Mouse (Mus musculus) central nervous system, embryonic 11.5 days (tissue): Measurements from ENCODE around the gene Zfp84. TPM values are rescaled to one million over a fixed set of nuclear protein-coding genes. Genes with fewer than 3 reads are reported as not detected.

ENCODE experiments used
- polyA plus RNA-seq: library from polyadenylated mRNA; depleted of rRNA; stranded (reverse); fragments of >200 nt; gene quantifications from 2 replicates; pipeline ENCODE4 v1.2.3, GENCODE M21; 2012; rRNA removed

Gene Zfp84
- 10.6 and 12.1 TPM in 2 replicates for polyA plus RNA-seq

DNA sequence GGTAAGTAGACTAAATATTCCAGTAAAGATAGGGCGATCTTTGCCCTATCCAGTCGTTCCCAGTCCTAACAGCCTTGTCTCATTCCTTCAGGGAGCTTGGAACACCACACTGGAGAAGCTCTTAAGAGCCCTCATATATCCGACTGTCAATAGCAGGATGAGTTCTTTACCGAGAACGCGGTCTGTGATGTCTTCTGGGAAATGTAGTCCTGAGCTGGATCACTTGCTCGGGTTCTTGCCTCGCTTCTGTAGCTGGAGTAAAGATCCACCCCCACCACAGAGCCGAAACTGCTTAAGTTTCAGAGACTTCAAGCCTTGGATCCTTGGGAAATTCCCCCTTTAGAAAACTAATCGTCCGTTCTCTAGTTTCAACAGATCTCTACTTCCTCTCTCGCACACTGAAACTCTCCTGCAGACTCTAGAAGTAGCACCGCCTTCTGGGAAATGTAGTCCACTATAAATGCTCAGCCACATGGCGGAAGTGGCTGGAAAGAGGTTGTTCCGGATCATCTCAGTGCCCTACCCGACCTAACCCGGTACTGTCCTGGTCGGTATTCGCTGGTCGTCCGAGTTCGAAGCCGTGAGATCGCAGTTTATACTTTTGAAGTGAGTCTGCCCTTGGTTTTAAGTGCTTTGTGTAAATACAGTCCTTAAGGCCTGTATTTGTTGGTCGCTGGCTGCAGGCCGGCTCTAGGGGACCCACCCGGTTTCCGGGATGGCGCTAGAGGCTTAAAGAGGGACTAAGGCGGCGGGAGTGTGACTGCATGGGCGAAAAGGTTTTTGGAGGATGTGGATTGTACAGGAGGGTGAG, at the start of gene Zfp84:
TSS of gene Zfp84 (plus strand) at position 463 of the 811 bp plus-strand sequence.

DNA sequence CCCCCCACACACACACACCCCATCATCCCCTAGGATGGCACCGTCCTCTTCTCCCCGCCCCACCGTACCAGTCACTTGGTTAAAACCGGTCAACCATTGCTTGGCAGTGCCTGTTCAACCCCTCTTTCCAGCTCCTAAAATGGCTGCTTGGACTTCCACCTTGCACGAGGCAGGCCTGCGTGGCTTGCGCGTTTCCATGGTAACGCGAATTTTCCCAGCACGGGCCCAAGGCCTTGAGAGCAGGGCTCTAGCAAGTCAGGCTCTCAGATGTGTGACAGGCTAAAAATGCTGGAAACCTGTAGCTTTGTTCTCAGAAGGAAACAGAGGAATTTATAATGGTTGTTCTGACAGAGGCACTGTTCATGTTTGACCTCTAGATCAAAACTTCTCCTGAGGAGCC, 41.5 kb upstream of the Zfp84 start, which contains the start of gene Catsperg2:
TSS of gene Catsperg2 (minus strand) at position 173 of the 400 bp plus-strand sequence.

DNA sequence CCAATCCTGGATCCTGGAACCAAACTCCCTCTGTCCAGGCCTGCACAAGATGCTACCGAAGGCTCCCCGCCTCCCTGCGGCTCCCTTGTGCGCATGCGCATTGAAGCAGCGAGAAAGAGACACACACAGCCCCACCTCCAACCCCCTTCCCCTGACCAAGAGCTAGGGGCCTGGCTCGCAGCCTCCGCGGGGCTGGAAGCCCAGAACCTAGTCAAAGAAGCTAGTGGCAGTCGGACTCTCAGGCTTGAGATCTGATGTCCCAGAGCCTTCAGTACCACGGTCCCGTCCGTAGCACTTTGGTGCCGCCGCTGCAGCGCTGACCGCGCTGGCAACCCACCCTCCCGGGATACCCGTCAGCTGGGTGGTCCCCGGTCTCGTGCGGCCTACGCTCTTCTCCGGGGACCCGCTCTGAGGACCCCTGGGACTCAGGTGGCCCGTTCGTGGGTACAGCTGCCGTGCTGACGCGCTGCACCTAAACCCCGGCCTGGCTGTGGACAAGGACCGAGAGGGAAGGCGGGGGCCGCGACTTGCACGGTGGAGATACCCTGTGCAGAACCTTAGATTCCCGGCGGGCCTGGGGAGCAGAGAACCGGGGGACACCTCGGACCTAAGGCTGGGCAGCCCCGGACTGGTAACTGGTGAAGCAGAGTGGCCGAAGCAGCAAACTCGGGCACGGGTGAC, 15.7 kb downstream of the Zfp84 start, which contains the start of gene Zfp30:
TSS of gene Zfp30 (plus strand) at position 128 of the 681 bp plus-strand sequence.

DNA sequence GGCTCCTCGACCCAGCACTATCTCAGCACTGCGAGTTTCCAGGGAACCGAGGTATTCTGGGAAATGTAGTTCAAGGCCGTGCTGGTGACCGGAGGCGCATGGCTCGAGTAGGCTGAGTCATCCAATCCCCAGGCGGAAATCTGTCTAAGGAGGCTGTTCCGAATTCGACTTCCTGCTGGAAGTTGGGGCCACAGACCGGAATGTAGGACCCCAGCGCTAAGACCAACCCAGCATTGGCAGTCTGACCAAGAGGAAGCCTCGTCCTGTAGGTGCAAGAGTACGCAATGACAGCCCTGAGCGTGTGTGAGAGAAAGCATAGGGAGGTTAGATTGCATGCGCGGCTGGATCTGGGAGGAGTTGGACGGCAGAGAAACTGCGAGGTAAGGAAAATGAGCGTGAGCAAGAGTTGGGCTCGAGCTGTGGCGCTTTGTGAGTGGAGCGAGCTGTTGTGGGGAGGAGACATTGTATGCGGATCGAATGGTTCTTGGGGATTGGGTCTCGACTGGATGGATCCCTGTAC, 47.6 kb downstream of the Zfp84 start, which contains the start of gene Zfp790:
TSS of gene Zfp790 (plus strand) at position 205 of the 520 bp plus-strand sequence.

Other genes starting within 250 kb of the Zfp84 start
- 21.1 and 23.0 TPM in 2 replicates for gene Sipa1l3, start 249.9 kb upstream of the Zfp84 start, polyA plus RNA-seq
- 0.02 and 0.10 TPM in 2 replicates for gene Catsperg2, start 41.5 kb upstream of the Zfp84 start, polyA plus RNA-seq
- gene Zfp30, start 15.4 kb downstream of the Zfp84 start, polyA plus RNA-seq, result 7.7 and 9.1 TPM in 2 replicates
- 12.5 and 13.4 TPM in 2 replicates for gene Zfp790, start 47.6 kb downstream of the Zfp84 start, polyA plus RNA-seq
- 6.7 and 7.2 TPM in 2 replicates for gene Zfp940, start 85.1 kb downstream of the Zfp84 start, polyA plus RNA-seq
- 7.7 and 12.2 TPM in 2 replicates for gene Zfp420, start 91.4 kb downstream of the Zfp84 start, polyA plus RNA-seq
- 10.5 and 13.5 TPM in 2 replicates for gene Zfp27, start 138.0 kb downstream of the Zfp84 start, polyA plus RNA-seq
- gene Zfp383, start 139.7 kb downstream of the Zfp84 start, polyA plus RNA-seq, result 9.7 and 16.0 TPM in 2 replicates
- 11.8 and 12.0 TPM in 2 replicates for gene Zfp74, start 185.5 kb downstream of the Zfp84 start, polyA plus RNA-seq
- gene Zfp568, start 215.4 kb downstream of the Zfp84 start, polyA plus RNA-seq, result 14.7 and 24.0 TPM in 2 replicates